ENCODE assay signal across 36 mouse cellular contexts in genomic region chr11:49080636-49081035, GRCm38 (mm10). TPM values are rescaled to one million over a fixed set of nuclear protein-coding genes. Genes with fewer than 3 reads are reported as not detected.
DNase-seq lines count a peak whose midpoint lies in the region; ATAC-seq and TF ChIP-seq lines count a peak whose summit lies in the region.
"Had no signal": no experiment of that assay in that cellular context is flagged by ENCODE, and none has a peak within 500 bp of the region (broad histone marks: within the 10 kb centered on the region; RNA-seq: fewer than 3 reads in every experiment).

No protein-coding gene starts in this region.

- H3K9ac ChIP-seq in liver, adult 2 months (ENCODE audit: low read depth, low read length): no peak overlapping the region
- no peak overlapping the region for H3K9ac ChIP-seq in liver, embryonic 11.5 days (ENCODE audit: low read depth, low read length)
- H3K9ac ChIP-seq: embryonic facial prominence, embryonic 13.5 days; forebrain, embryonic 12.5 days; heart, embryonic 12.5 days; hindbrain, embryonic 13.5 days; limb, embryonic 13.5 days had no signal

- no peaks in the 10 kb centered on the region for H3K27me3 ChIP-seq in liver, adult 2 months (ENCODE audit: control insufficient read depth, insufficient read depth, low read length)
- no peaks in the 10 kb centered on the region for H3K27me3 ChIP-seq in liver, embryonic 11.5 days (replicated peaks; ENCODE audit: control insufficient read depth, insufficient read depth, low read length)
- no peaks in the 10 kb centered on the region for H3K27me3 ChIP-seq in small intestine, adult 2 months (ENCODE audit: control insufficient read depth, insufficient read depth, low read length)
- H3K27me3 ChIP-seq: embryonic facial prominence, embryonic 13.5 days; forebrain, embryonic 12.5 days; heart, embryonic 12.5 days; hindbrain, embryonic 13.5 days; limb, embryonic 13.5 days; Patski had no signal

- no peak for DNase-seq in liver, adult 2 months (ENCODE audit: extremely low read depth, low read depth, low spot score)
- no peak for DNase-seq in liver, embryonic 11.5 days (ENCODE audit: low spot score)
- DNase-seq in thymus, postnatal 14 days: no peak
- DNase-seq: adrenal gland, postnatal 10 days; B cell, adult 2 months; cerebellum, adult 11-12 months; cerebellum, adult 9-11 months; gastrocnemius, postnatal 14 days; heart, adult 18-20 months; heart, postnatal 4 days; lung, postnatal 4 days; right cerebral cortex, adult 18-20 months had no signal

- no peak for TF ChIP-seq CTCF in liver, adult 2 months (IDR thresholded peaks at IDR 0.05; ENCODE audit: low read depth, low read length)
- TF ChIP-seq CTCF in bone marrow macrophage, adult 2 months (IDR thresholded peaks at IDR 0.05; ENCODE audit: low read depth, low read length): no peak
- no peak for TF ChIP-seq CTCF in small intestine, adult 2 months (IDR thresholded peaks at IDR 0.05; ENCODE audit: extremely low read depth, insufficient read length, insufficient replicate concordance, low read depth, low read length)

- ATAC-seq in liver, embryonic 11.5 days (replicated peaks; ENCODE audit: low FRiP score): no peak
- ATAC-seq in erythroid progenitor cell, adult 5-6 weeks (replicated peaks; ENCODE audit: low FRiP score, poor library complexity, severe bottlenecking): 0 out of 2 replicates have a peak, but pooled peaks have one; percentile 40
- ATAC-seq: intestine, postnatal 0 days; midbrain, embryonic 16.5 days; Patski had no signal

- WGBS in liver, adult 2 months: 89% methylated on average over 1 of the region's 1 CpGs
- WGBS in liver, embryonic 11.5 days: 48% methylated on average over 1 of the region's 1 CpGs
- WGBS in small intestine, adult 2 months: 59% methylated on average over 1 of the region's 1 CpGs

- H3K79me2 ChIP-seq in liver, adult 2 months (ENCODE audit: control insufficient read depth, insufficient read depth, low read length): no peaks in the 10 kb centered on the region; the same call in 1 of the 2 replicates

- H3K36me3 ChIP-seq in liver, adult 2 months (ENCODE audit: control insufficient read depth, insufficient read depth, low read length): no peaks in the 10 kb centered on the region
- no peaks in the 10 kb centered on the region for H3K36me3 ChIP-seq in liver, embryonic 11.5 days (ENCODE audit: control insufficient read depth, insufficient read depth, low read length)
- no peaks in the 10 kb centered on the region for H3K36me3 ChIP-seq in small intestine, adult 2 months (ENCODE audit: control insufficient read depth, insufficient read depth, low read length)
- H3K36me3 ChIP-seq: embryonic facial prominence, embryonic 13.5 days; forebrain, embryonic 12.5 days; G1E; heart, embryonic 12.5 days; hindbrain, embryonic 13.5 days; limb, embryonic 13.5 days had no signal

- H3K4me1 ChIP-seq in liver, adult 2 months (ENCODE audit: control insufficient read depth, insufficient read depth, low read length): peaks cover 26% of the 10 kb centered on the region
- peaks cover 24% of the 10 kb centered on the region for H3K4me1 ChIP-seq in liver, embryonic 11.5 days (replicated peaks; ENCODE audit: control insufficient read depth, insufficient read depth, low read length)
- H3K4me1 ChIP-seq in bone marrow macrophage, adult 2 months (ENCODE audit: control insufficient read depth, insufficient read depth, low read length): peaks cover 35% of the 10 kb centered on the region
- H3K4me1 ChIP-seq in small intestine, adult 2 months (ENCODE audit: control insufficient read depth, insufficient read depth, insufficient read length, low read length): peaks cover 15% of the 10 kb centered on the region; the same call in 1 of the 2 replicates
- H3K4me1 ChIP-seq: embryonic facial prominence, embryonic 13.5 days; forebrain, embryonic 12.5 days; hindbrain, embryonic 13.5 days; limb, embryonic 13.5 days had no signal

- no peak overlapping the region for H3K4me3 ChIP-seq in liver, adult 2 months (ENCODE audit: insufficient read depth, low read depth, low read length)
- H3K4me3 ChIP-seq in liver, embryonic 11.5 days (ENCODE audit: low read depth, low read length): no peak overlapping the region
- no peak overlapping the region for H3K4me3 ChIP-seq in bone marrow macrophage, adult 2 months (ENCODE audit: insufficient read depth, low read length)
- no peak overlapping the region for H3K4me3 ChIP-seq in small intestine, adult 2 months (ENCODE audit: low read depth, low read length)
- H3K4me3 ChIP-seq: embryonic facial prominence, embryonic 13.5 days; forebrain, embryonic 12.5 days; heart, embryonic 12.5 days; hindbrain, embryonic 13.5 days; left cerebral cortex, adult 2 months; limb, embryonic 13.5 days had no signal

- no peak for TF ChIP-seq POLR2A in liver, adult 2 months (IDR thresholded peaks at IDR 0.05; ENCODE audit: extremely low read depth, insufficient read depth, low read length)
- no peak for TF ChIP-seq POLR2A in bone marrow macrophage, adult 2 months (IDR thresholded peaks at IDR 0.05; ENCODE audit: borderline replicate concordance, low read depth, low read length)
- TF ChIP-seq POLR2A in small intestine, adult 2 months (IDR thresholded peaks at IDR 0.05; ENCODE audit: low read depth, low read length): no peak

- no peaks in the 10 kb centered on the region for H3K9me3 ChIP-seq in liver, embryonic 11.5 days (ENCODE audit: control insufficient read depth, low read length)
- H3K9me3 ChIP-seq: embryonic facial prominence, embryonic 13.5 days; forebrain, embryonic 12.5 days; G1E; heart, embryonic 12.5 days; hindbrain, embryonic 13.5 days; limb, embryonic 13.5 days had no signal

- no peak overlapping the region for H3K4me2 ChIP-seq in liver, embryonic 11.5 days
- H3K4me2 ChIP-seq: embryonic facial prominence, embryonic 13.5 days; forebrain, embryonic 12.5 days; heart, embryonic 12.5 days; hindbrain, embryonic 13.5 days; limb, embryonic 13.5 days; midbrain, embryonic 11.5 days had no signal

- H3K27ac ChIP-seq in liver, adult 2 months (replicated peaks; ENCODE audit: insufficient read depth, low read depth, low read length): 0 out of 2 replicates have a peak overlapping the region, but pooled peaks have one; percentile 5
- no peak overlapping the region for H3K27ac ChIP-seq in liver, embryonic 11.5 days (ENCODE audit: low read depth, low read length)
- 0 out of 2 replicates have a peak overlapping the region, but pooled peaks have one; percentile 15 for H3K27ac ChIP-seq in bone marrow macrophage, adult 2 months (ENCODE audit: insufficient read depth, low read depth, low read length)
- peak overlapping the region; percentile 35 for H3K27ac ChIP-seq in small intestine, adult 2 months (ENCODE audit: insufficient read depth, low read depth, low read length)
- H3K27ac ChIP-seq: embryonic facial prominence, embryonic 13.5 days; forebrain, embryonic 12.5 days; hindbrain, embryonic 13.5 days; left cerebral cortex, adult 2 months; limb, embryonic 13.5 days had no signal

RNA-seq across cellular contexts. Expression of gene Ifi47, which starts 4.2 kb away (rescaled TPM):
- 20.0 and 21.3 TPM in 2 replicates for total RNA-seq in liver, adult 2 months (2014; rRNA removed)
- 8.2 and 12.7 TPM in 2 replicates for polyA plus RNA-seq in liver, adult 2 months (2012; rRNA removed)
- polyA plus RNA-seq in liver, embryonic 11.5 days (2014; fragmentation: Nextera tagmentation; extraction: Ambion mirVana): 6.0 and 8.2 TPM in 2 replicates
- polyA plus RNA-seq in bone marrow macrophage, adult 2 months (2012; ENCODE audit: insufficient read depth, insufficient read length, missing spikeins): 49.2 and 51.9 TPM in 2 replicates
- 54.1 and 55.9 TPM in 2 replicates for total RNA-seq in erythroid progenitor cell, adult 5-6 weeks (2015; ENCODE audit: low replicate concordance)
- 17.2 and 18.8 TPM in 2 replicates for total RNA-seq in erythroid progenitor cell, adult 5-6 weeks (2017; ENCODE audit: low replicate concordance)
- 2.7 and 8.7 TPM in 2 replicates for polyA plus RNA-seq in small intestine, adult 2 months (2012; rRNA removed)

RNA-seq across cellular contexts. Expression of gene Tgtp2, which starts 16.6 kb away (rescaled TPM):
- 5.7 and 6.9 TPM in 2 replicates for total RNA-seq in liver, adult 2 months (2014; rRNA removed)
- polyA plus RNA-seq in liver, adult 2 months (2012; rRNA removed): 1.1 and 1.3 TPM in 2 replicates
- 0.23 and 0.58 TPM in 2 replicates for polyA plus RNA-seq in liver, embryonic 11.5 days (2014; fragmentation: Nextera tagmentation; extraction: Ambion mirVana)
- 11.8 and 21.4 TPM in 2 replicates for polyA plus RNA-seq in bone marrow macrophage, adult 2 months (2012; ENCODE audit: insufficient read depth, insufficient read length, missing spikeins)
- 10.5 and 29.3 TPM in 2 replicates for total RNA-seq in erythroid progenitor cell, adult 5-6 weeks (2015; ENCODE audit: low replicate concordance)
- total RNA-seq in erythroid progenitor cell, adult 5-6 weeks (2017; ENCODE audit: low replicate concordance): 19.6 and 28.1 TPM in 2 replicates
- 0.72 and 1.8 TPM in 2 replicates for polyA plus RNA-seq in small intestine, adult 2 months (2012; rRNA removed)
- total RNA-seq: gastrocnemius, postnatal 14 days; heart, postnatal 4 days; layer of hippocampus, adult 18-20 months had no signal
- polyA plus RNA-seq: forebrain, embryonic 12.5 days; heart, embryonic 12.5 days; hindbrain, embryonic 13.5 days; kidney, embryonic 14.5 days; limb, embryonic 13.5 days; midbrain, embryonic 11.5 days; midbrain, embryonic 16.5 days; neural tube, embryonic 11.5 days had no signal

RNA-seq across cellular contexts. Expression of gene 9930111J21Rik2, which starts 29.6 kb away (rescaled TPM):
- 2.8 and 4.0 TPM in 2 replicates for total RNA-seq in liver, adult 2 months (2014; rRNA removed)
- 0.30 and 0.44 TPM in 2 replicates for polyA plus RNA-seq in liver, adult 2 months (2012; rRNA removed)
- 0.30 and 0.31 TPM in 2 replicates for polyA plus RNA-seq in liver, embryonic 11.5 days (2014; fragmentation: Nextera tagmentation; extraction: Ambion mirVana)
- polyA plus RNA-seq in bone marrow macrophage, adult 2 months (2012; ENCODE audit: insufficient read depth, insufficient read length, missing spikeins): 72.7 and 91.8 TPM in 2 replicates
- 19.1 and 19.3 TPM in 2 replicates for total RNA-seq in erythroid progenitor cell, adult 5-6 weeks (2015; ENCODE audit: low replicate concordance)
- total RNA-seq in erythroid progenitor cell, adult 5-6 weeks (2017; ENCODE audit: low replicate concordance): 13.3 and 13.7 TPM in 2 replicates
- 0.48 and 0.85 TPM in 2 replicates for polyA plus RNA-seq in small intestine, adult 2 months (2012; rRNA removed)

RNA-seq across cellular contexts. Expression of gene Olfr1396, which starts 34.0 kb away (rescaled TPM):
- under 0.01 and 0.07 TPM in 2 replicates for total RNA-seq in liver, adult 2 months (2014; rRNA removed)
- 0.02 and 0.06 TPM in 2 replicates for polyA plus RNA-seq in liver, adult 2 months (2012; rRNA removed)
- polyA plus RNA-seq in liver, embryonic 11.5 days (2014; fragmentation: Nextera tagmentation; extraction: Ambion mirVana): not detected in 2 replicates
- not detected in 2 replicates for polyA plus RNA-seq in bone marrow macrophage, adult 2 months (2012; ENCODE audit: insufficient read depth, insufficient read length, missing spikeins)
- total RNA-seq in erythroid progenitor cell, adult 5-6 weeks (2015; ENCODE audit: low replicate concordance): not detected in 2 replicates
- not detected in 2 replicates for total RNA-seq in erythroid progenitor cell, adult 5-6 weeks (2017; ENCODE audit: low replicate concordance)
- 0.13 TPM in 1 of 2 replicates, not detected in the other for polyA plus RNA-seq in small intestine, adult 2 months (2012; rRNA removed)
- total RNA-seq: layer of hippocampus, adult 18-20 months; layer of hippocampus, postnatal 10 days; left cerebral cortex, adult 2 months; left cerebral cortex, postnatal 25 days; neutrophil, adult 5-6 weeks had no signal
- polyA plus RNA-seq: embryonic facial prominence, embryonic 13.5 days; forebrain, embryonic 12.5 days; G1E; heart, embryonic 12.5 days; hindbrain, embryonic 13.5 days; kidney, embryonic 14.5 days; liver, embryonic 16.5 days; lung, embryonic 16.5 days; midbrain, embryonic 11.5 days; midbrain, embryonic 16.5 days; neural tube, embryonic 11.5 days; Patski; stomach, embryonic 14.5 days; testis, adult 2 months had no signal

Comparison
In these comparisons a context has a peak if more than half of its experiments do, and no peak if none do; other contexts are left out.
1. RNA of gene 9930111J21Rik2, which starts 29.6 kb away (polyA plus RNA-seq): 72.7 to 91.8 TPM in bone marrow macrophage, adult 2 months; 0.48 to 0.85 TPM in small intestine, adult 2 months, 0.30 to 0.44 TPM in liver, adult 2 months and 0.30 to 0.31 TPM in liver, embryonic 11.5 days; every median in the first group is over 10 times any median in the second.